Mouse (Mus musculus) inflammation-experienced regulatory T-cells, adult 6 months (primary cell): ENCODE measurements at regions not wholly inside any gene's neighbourhood (a gene's known extent, or its start where the extent isn't known, plus 50 kb on each side); places are given as distances from the start of the nearest gene placed in this dataset.
A peak's percentile ranks its signal among the peaks of the same experiment; 100 is the strongest.

Experiments
- ATAC-seq: one replicate; pipeline ENCODE4 v1.8.0; 2017

GRCm38 (mm10) chr1:39047316-39047715 lies 61.9 kb downstream of the Pdcl3 start:
- ATAC-seq: no peak

DNA sequence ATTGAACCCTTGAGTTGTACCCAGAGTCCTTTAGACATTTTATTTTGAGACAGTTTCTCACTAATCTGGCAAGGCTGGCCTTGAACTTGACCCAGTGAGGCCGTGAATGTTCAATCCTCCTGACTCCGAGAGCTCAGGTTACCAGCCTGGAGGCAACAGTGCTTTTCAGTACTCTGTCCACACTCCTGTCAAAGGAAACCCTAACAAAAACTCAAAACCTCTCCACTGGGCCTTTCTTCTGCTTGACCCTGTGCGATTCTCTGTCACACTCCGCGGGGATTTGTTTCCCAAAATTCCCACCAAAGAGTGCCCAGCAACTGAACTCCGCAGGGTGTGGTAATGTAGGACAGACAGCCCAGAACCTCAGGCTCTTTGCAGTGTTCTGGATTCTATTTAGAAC lies 71.9 kb downstream of the Pdcl3 start:
- ATAC-seq: no peak

DNA sequence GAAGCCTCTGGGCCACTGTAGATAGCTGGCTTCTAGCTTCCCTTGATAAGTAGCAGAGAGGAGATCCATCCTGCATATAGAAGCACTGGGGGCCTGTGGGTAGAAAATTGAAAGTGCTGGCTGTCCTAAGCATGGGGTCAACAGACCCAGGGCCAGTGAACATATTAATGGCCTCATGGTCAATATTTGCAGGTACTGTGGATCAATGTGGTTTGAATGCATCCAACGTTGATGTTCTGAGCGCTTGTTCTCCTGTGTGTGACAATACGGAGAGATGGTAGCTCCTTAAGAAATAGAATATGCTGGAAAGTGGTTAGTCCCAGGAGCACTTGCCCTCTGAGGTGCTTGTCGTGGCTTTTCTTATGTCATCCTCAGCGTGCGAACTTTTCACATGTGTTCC lies 77.1 kb downstream of the Pdcl3 start:
- no peak for ATAC-seq

DNA sequence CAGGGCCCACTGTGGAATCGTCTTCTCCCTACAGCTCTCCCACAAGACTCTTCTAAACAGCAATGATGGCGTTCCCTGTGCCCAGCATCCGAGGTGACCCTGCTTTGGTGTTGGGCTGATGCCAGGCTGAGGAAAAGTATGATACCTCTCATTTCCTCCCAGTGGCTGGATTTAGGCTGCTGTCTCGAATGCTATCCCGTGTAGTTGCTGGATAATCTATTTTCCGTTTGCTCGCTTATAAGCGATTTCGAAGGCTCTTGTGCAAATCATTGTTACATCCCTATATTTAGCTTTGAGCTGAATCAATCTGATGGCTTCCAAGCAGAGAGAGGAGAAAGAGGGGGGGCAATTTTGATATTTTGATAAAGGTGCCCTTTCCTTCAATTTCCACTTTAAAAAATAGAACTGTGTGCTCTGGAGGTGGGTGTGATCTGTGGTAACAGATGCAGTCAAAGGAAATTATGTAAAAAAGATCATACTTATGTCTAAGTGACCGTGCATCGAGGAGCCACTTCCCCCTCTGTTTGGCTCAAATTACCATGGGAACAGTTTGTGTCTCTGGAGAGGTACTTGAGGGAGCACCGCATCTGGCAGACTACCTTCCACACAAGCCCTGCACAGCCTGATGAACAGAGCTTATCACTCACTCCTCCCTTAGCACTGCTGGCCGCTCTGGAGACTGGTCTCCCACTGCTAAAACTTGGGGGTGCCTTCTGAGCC lies 78.4 kb downstream of the Pdcl3 start:
- ATAC-seq: no peak

DNA sequence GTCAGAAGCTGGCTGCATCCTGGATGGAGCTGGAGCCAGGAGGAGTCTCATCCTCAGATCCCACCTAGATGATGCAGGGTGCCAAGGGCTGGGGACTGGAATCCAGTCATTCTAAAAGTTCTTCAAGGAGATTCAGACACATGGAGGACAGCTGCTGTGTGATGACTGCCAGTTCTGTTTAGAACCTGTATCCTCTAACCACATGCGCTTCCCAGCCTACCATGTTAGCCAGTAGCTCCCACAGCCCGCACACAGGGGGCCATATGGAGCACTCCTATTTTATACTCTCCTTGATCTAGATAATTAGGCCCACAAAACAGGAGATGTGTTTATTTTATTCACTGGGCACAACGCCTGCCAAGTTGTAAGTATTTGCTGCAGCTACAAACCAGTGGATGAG lies 79.4 kb downstream of the Pdcl3 start:
- ATAC-seq: no peak

- no peak for ATAC-seq
These were observed 82.5 kb downstream of the Pdcl3 start for GRCm38 (mm10) chr1:39067901-39068300.

DNA sequence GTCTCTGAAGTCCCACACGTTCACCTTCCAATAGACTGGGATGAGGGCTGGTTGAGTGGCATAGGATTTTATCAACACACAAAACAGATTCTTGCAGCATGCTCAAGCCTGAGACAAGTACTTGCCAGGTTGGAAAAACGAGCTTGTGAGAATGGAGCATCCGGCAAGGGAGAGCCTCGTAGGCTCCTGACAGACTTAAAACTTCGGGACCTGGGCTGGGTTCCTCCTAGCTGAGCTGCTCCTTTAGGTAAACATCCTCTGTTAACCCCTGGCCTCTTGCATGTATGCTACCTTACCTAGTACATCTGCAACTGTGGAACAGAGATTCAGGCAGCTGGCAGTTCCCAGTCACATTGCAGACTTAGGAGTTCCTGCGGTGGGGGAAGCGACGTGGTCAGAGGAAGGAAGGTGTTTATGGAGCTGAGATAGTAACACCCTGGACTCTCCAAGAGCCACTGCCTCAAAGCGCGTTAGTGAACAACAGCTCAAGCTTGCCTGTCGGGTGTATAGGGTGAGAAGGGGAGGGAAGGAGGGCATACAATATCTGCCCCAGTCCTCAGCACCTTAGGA lies 83.8 kb downstream of the Pdcl3 start:
- no peak for ATAC-seq

GRCm38 (mm10) chr1:39069676-39070075 lies 84.3 kb downstream of the Pdcl3 start:
- ATAC-seq: no peak

DNA sequence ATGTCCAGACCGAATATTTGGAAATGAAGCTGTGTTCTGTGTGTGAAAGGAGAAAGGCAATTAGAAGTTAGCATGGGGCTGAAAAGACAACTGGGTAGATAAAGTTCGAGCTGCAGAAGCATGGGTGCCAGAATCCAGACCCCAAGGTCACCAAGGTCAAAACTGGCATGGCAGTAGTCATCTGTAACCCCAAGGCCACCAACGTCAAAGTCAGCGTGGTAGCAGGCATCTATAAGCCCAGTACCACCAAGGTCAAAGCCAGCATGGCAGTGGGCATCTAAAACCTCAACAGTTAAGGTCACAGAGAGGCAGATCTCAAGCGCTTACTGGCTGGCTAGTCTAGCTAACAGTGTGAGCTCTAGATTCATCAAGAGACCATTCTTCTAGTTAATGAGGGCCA lies 90.6 kb downstream of the Pdcl3 start:
- no peak for ATAC-seq

DNA sequence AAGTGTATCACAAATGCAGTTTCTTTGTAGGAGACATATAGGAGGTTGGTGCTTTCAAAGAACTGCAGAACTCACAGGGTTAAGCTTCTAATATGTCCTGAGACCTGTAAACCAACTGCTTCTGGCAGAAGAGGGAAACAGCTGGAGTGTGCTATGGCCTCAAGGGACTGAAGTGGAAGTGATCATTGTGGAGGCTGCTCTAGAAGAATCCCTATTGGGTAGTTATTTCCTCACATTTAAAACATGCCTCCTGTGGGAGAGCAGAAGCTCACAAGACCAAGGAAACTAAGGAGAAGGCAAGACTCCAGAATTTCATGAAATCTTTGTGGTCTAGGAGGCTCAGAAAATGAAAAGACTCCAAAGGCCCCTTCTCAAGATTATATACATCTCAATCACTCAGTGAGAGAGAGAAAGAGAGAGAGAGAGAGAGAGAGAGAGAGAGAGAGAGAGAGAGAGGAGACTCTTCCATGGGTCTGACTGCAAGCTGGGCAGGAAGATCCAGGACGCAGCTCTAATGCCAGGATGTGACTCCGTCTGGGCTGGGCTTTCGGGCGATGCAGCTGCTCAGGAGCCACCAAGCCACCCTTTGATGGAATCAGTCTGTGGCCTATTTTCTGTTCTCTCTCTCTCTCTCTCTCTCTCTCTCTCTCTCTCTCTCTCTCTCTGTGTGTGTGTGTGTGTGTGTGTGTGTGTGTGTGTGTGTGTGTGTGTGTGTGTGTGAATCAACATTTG lies 93.3 kb downstream of the Pdcl3 start:
- ATAC-seq: no peak

- no peak for ATAC-seq
These were observed 98.8 kb downstream of the Pdcl3 start for GRCm38 (mm10) chr1:39083911-39084826.

GRCm38 (mm10) chr1:39086273-39086672 lies 100.9 kb downstream of the Pdcl3 start:
- ATAC-seq: no peak

- peak; percentile 28 for ATAC-seq
These were observed 103.7 kb upstream of the Npas2 start for GRCm38 (mm10) chr1:39089875-39090274.

- no peak for ATAC-seq
These were observed 102.4 kb upstream of the Npas2 start for GRCm38 (mm10) chr1:39091121-39091520.

- ATAC-seq: no peak
These were observed 101.9 kb upstream of the Npas2 start for GRCm38 (mm10) chr1:39091638-39092037.

DNA sequence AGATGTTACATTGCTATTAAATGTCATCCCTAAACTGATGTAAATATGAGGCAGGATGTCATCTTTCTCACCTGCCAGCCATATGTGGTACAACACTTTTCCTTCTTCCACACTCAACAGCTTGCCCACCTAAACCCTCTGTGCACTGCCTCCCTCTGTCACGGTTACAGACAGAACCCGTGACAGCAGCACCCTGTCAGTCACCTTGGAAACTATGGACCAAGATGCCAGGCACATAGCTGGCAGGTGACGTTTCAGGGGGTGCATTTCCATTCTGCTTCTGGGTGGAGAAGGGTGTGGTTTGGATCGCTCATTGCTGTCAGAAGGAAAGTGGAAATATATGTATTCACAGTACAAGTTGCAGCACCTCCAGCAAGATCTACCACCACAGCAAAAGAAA lies 100.2 kb upstream of the Npas2 start:
- ATAC-seq: no peak

DNA sequence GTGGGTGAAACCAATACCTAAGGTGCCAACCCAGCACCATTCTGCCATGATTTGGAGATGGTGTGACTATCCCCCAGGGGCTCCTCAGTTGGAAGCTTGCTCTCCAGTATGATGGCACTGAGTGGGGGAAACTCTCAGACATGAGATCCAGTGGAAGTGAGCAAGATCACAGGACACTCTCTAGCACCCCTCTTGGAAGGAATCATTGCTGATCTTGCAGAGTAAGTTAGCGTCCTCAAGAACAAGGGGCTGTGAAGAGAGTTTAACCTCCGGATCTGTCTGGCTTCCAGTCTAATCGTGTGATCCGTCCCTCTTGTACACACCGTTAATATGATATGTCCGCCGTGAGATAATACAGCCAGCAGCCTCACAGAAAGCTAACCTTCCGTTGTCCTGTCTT lies 99.5 kb upstream of the Npas2 start:
- ATAC-seq: no peak

DNA sequence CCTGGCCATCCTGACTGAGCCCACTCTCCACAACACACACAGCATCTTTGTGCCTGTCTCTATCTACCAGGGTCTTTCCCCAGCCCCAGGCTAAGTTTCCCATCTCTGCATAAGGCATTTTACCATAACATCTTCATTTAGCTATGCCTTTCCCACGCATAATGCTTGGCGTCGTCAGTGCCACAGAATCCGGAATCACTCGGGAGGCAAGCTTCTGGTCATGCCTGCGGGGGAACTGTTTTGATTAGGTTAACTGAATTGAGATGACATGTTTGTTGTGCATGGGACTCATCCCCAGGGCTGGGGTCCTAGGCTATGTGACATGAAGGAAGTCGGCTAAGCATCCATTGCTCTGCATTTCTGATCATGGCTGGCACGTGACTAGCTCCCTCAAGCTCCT lies 97.6 kb upstream of the Npas2 start:
- no peak for ATAC-seq

DNA sequence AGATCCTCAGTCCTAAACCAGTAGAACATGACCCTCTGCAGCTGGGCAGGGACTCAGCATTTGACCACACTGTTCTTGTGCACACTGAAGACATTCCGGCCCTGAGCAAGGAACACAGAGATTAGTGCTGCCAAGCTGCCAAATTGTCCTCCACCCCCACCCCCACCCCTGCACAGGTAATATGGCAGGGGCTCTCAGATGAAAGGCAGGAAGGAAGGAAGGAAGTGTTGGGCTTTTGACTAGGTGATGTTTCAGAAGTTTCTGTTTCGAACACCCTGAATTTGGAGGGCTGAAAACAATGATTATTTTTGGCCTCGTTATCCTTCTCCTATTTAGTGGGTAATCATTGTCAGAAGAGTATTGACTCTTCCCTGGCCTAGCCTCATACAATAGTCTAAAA lies 96.8 kb upstream of the Npas2 start:
- peak; percentile 64 for ATAC-seq

DNA sequence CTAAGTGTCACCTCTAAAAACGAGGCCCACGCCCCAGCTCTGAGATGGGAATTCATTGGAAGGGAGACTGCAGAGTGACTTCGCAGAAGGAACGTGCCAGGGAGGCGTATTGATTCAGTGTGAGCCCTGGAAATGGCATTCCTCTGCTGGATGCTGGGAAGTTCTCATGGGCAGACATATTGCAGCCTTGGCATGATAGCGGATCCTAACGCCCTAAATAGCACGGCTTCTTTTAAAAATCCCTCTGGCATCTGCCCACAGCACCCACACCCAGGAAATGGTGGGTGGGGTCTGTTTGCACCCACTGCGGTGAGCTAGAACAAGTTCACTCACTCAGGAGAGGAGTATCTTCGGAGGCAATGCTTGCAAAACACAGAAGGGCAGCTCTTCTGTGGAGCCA lies 96.0 kb upstream of the Npas2 start:
- ATAC-seq: no peak

DNA sequence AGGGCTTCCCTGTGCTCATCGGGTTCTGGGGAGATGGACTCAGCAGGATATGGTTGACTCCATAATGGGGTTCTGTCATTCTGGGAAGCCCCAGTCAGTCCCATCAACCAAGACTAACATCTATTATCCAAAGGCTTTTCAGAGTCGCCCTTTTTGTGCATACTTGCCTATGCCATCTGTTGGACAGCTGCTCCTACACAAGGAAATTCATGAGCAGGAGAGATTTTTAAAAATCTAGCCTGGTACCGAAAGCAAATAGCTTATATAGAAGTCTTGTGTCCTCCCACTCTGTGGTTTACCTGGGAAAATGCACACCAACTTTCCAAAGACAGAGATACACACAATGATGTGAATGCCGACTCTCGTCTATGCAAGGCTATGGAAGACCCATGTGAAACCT lies 95.4 kb upstream of the Npas2 start:
- ATAC-seq: no peak

DNA sequence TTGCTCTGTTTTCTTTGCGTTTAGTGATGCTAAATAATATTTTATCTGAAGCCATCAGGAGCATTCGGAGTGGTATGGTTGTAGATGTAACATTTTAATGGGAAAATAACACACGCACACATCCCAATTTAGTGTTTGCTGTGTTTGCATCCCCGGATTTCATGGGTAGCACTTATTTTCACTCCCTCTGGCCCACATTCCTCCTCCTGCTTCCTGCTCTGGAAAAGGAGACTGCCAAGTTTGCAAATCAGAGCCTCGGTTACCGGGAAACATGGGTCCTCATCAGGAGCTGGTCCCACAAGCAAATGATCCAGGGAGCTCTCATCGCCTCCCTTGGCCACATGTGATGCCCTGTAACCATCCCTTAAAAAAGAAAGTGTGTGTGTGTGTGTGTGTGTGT lies 94.3 kb upstream of the Npas2 start:
- no peak for ATAC-seq

DNA sequence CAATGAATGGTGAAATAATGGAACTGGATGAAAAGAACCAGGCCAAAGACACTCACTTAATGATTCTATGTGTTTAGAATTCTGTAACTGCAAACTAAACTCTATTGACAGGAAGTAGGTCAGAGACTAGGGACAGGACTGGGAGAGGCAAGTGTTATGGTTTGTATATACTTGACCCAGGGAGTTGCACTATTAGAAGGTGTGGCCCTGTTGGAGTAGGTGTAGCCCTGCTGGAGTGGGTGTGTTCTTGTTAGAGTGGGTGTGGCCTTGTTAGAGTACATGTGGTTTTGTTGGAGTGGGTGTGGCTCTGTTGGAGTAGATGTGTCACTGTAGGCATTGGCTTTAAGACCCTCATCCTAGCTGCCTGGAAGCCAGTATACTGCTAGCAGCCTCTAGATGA lies 93.0 kb upstream of the Npas2 start:
- no peak for ATAC-seq
